ENCODE assay signal across 8 mouse cellular contexts in the genomic region with DNA sequence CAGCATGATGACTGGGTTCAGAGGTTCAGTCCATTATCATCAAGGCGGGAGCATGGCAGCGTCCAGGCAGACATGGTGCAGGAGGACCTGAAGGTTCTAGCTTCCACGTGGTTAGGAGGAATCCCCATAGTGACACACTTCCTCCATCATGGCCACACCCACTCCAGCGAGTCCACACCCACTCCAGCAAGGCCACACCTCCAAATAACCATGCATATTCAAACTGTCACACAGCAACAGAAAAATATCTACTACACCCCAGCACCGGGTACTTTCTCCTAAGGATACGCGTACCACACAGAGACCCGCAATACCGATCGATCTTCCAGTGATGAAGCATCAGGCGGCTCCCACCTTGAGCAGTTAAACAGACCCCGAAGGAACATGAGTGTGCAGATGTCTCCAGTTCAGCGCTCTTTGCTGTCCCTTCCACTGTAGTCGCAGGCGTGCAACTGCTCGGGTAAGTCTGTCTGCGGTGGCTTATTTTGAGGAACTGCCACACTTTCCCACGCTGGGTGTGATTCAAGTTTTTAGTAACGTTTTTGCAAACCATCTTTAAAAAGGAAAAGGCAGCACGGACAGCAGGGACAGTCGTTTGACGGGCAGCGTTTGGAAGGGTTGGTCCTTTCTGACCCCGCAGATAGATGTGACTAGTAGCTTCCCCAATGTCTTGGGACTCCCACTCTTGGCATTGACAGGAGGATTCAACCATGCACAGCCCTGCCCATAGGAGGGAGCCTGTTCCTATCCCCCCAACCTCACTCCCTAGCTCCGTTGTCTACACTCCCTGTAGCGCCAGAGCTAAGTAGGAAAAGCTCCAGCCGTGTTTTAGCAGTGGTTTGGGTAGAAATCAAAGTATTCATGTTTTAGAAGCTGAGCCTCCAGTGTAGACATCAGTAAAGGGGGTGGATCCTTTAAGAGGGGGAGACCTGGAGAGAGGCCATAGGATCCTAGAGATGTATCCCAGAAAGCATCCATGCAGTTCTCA. TPM values are rescaled to one million over a fixed set of nuclear protein-coding genes. Genes with fewer than 3 reads are reported as not detected.
DNase-seq lines count a peak whose midpoint lies in the region; ATAC-seq and TF ChIP-seq lines count a peak whose summit lies in the region.

No protein-coding gene starts in this region.

- ATAC-seq in embryonic facial prominence, embryonic 15.5 days (ENCODE audit: insufficient number of reproducible peaks, low FRiP score, low TSS enrichment, low read depth) = 0 out of 2 replicates have a peak, but pooled peaks have one; percentile 17
- peak; percentile 97 for ATAC-seq in CD4-positive, CD25-positive, alpha-beta regulatory T cell, adult 4 months

- DNase-seq in embryonic facial prominence, embryonic 10.5 days (ENCODE audit: low spot score) = no peak
- peak; percentile 49 to 71 for DNase-seq in natural killer cell, adult 2 months (ENCODE audit: low spot score in 2 of 2)
- no peak for DNase-seq in embryo, embryonic 10.5 days (ENCODE audit: low spot score)
- no peak for DNase-seq in heart, adult 2 months
- no peak for DNase-seq in cerebellum, adult 9-10 months

- 62% methylated on average over 27 of the region's 27 CpGs for WGBS in embryonic facial prominence, embryonic 15.5 days
- WGBS in embryonic facial prominence, embryonic 10.5 days = 69% methylated on average over 27 of the region's 27 CpGs
- 58% methylated on average over 27 of the region's 27 CpGs for WGBS in heart, adult 2 months

- no peaks in the 10 kb centered on the region for H3K4me1 ChIP-seq in embryonic facial prominence, embryonic 15.5 days
- no peaks in the 10 kb centered on the region for H3K4me1 ChIP-seq in embryonic facial prominence, embryonic 10.5 days
- peaks cover 52% of the 10 kb centered on the region for H3K4me1 ChIP-seq in erythroblast, embryonic 14.5 days (ENCODE audit: control insufficient read depth)
- no peaks in the 10 kb centered on the region for H3K4me1 ChIP-seq in heart, adult 2 months (ENCODE audit: control insufficient read depth, insufficient read depth, low read length)

- H3K4me2 ChIP-seq in embryonic facial prominence, embryonic 15.5 days (replicated peaks) = no peak overlapping the region

- intact Hi-C loops in heart, adult 2 months (cut with DNase I) = no loop called here

- no peaks in the 10 kb centered on the region for H3K27me3 ChIP-seq in embryonic facial prominence, embryonic 15.5 days
- peaks cover 7% of the 10 kb centered on the region for H3K27me3 ChIP-seq in embryonic facial prominence, embryonic 10.5 days (replicated peaks; ENCODE audit: low read depth, poor library complexity, severe bottlenecking)
- peaks cover 2% of the 10 kb centered on the region for H3K27me3 ChIP-seq in erythroblast, embryonic 14.5 days (ENCODE audit: control insufficient read depth)
- H3K27me3 ChIP-seq in heart, adult 2 months (ENCODE audit: control insufficient read depth, insufficient read depth, low read length) = no peaks in the 10 kb centered on the region

- TF ChIP-seq EP300 in heart, adult 2 months (IDR thresholded peaks at IDR 0.05; ENCODE audit: insufficient read depth, low read depth, low read length) = no peak

- H3K36me3 ChIP-seq in embryonic facial prominence, embryonic 15.5 days = no peaks in the 10 kb centered on the region
- no peaks in the 10 kb centered on the region for H3K36me3 ChIP-seq in embryonic facial prominence, embryonic 10.5 days (replicated peaks)
- no peaks in the 10 kb centered on the region; the same call in 1 of the 2 replicates for H3K36me3 ChIP-seq in erythroblast, embryonic 14.5 days (ENCODE audit: control insufficient read depth)
- H3K36me3 ChIP-seq in heart, adult 2 months (ENCODE audit: control insufficient read depth, insufficient read depth, low read length) = no peaks in the 10 kb centered on the region

- no peak for TF ChIP-seq POLR2A in heart, adult 2 months (IDR thresholded peaks at IDR 0.05; ENCODE audit: insufficient read depth, low read depth, low read length)

- H3K9ac ChIP-seq in embryonic facial prominence, embryonic 15.5 days = no peak overlapping the region
- H3K9ac ChIP-seq in heart, adult 2 months (ENCODE audit: low read depth, low read length) = no peak overlapping the region

- no peak overlapping the region for H3K4me3 ChIP-seq in embryonic facial prominence, embryonic 15.5 days (replicated peaks)
- H3K4me3 ChIP-seq in embryonic facial prominence, embryonic 10.5 days = no peak overlapping the region
- H3K4me3 ChIP-seq in erythroblast, embryonic 14.5 days (replicated peaks) = peak overlapping the region; percentile 29
- H3K4me3 ChIP-seq in heart, adult 2 months = no peak overlapping the region

- H3K27ac ChIP-seq in embryonic facial prominence, embryonic 15.5 days (replicated peaks) = no peak overlapping the region
- no peak overlapping the region for H3K27ac ChIP-seq in embryonic facial prominence, embryonic 10.5 days (replicated peaks)
- no peak overlapping the region for H3K27ac ChIP-seq in heart, adult 2 months

- no peaks in the 10 kb centered on the region for H3K79me2 ChIP-seq in heart, adult 2 months (replicated peaks; ENCODE audit: control insufficient read depth, insufficient read depth, low read length)

- no peak for TF ChIP-seq CTCF in heart, adult 2 months (IDR thresholded peaks at IDR 0.05)

- no peaks in the 10 kb centered on the region for H3K9me3 ChIP-seq in embryonic facial prominence, embryonic 15.5 days (replicated peaks)
- no peaks in the 10 kb centered on the region for H3K9me3 ChIP-seq in embryonic facial prominence, embryonic 10.5 days
- peaks cover 4% of the 10 kb centered on the region for H3K9me3 ChIP-seq in erythroblast, embryonic 14.5 days (ENCODE audit: control insufficient read depth, low read length)

RNA-seq across cellular contexts. Expression of a gene that starts 20.7 kb away (rescaled TPM):
- 99.7 and 105 TPM in 2 replicates for polyA plus RNA-seq in embryonic facial prominence, embryonic 15.5 days (2015; fragmentation: Nextera tagmentation; extraction: Ambion mirVana)
- 32.8 and 39.8 TPM in 2 replicates for polyA plus RNA-seq in embryonic facial prominence, embryonic 10.5 days (2016; fragmentation: Nextera tagmentation; extraction: Ambion mirVana)
- 100 to 1,000 TPM in 1 of 2 experiments, 10 to 100 TPM in 1; 94.4 to 115 TPM for polyA plus RNA-seq in CD4-positive, CD25-positive, alpha-beta regulatory T cell, adult 4 months (2017; shearing (Covaris generic))
- polyA plus RNA-seq in erythroblast, embryonic 14.5 days (2012) = 1.4 and 3.4 TPM in 2 replicates
- total RNA-seq in heart, adult 2 months (2021) = 100 to 1,000 TPM; 209 to 232 TPM
- polyA plus RNA-seq in heart, adult 2 months (2012; rRNA removed) = 286 and 366 TPM in 2 replicates

RNA-seq across cellular contexts. Expression of a gene that starts 39.9 kb away (rescaled TPM):
- polyA plus RNA-seq in embryonic facial prominence, embryonic 15.5 days (2015; fragmentation: Nextera tagmentation; extraction: Ambion mirVana) = 292 and 298 TPM in 2 replicates
- polyA plus RNA-seq in embryonic facial prominence, embryonic 10.5 days (2016; fragmentation: Nextera tagmentation; extraction: Ambion mirVana) = 358 and 365 TPM in 2 replicates
- 100 to 1,000 TPM; 107 to 148 TPM for polyA plus RNA-seq in CD4-positive, CD25-positive, alpha-beta regulatory T cell, adult 4 months (2017; shearing (Covaris generic))
- polyA plus RNA-seq in erythroblast, embryonic 14.5 days (2012) = 15.4 and 18.2 TPM in 2 replicates
- total RNA-seq in heart, adult 2 months (2021) = 10 to 100 TPM; 88.8 to 94.4 TPM
- 51.3 and 91.5 TPM in 2 replicates for polyA plus RNA-seq in heart, adult 2 months (2012; rRNA removed)

RNA-seq across cellular contexts. Expression of a gene that starts 52.5 kb away (rescaled TPM):
- 265 and 273 TPM in 2 replicates for polyA plus RNA-seq in embryonic facial prominence, embryonic 15.5 days (2015; fragmentation: Nextera tagmentation; extraction: Ambion mirVana)
- polyA plus RNA-seq in embryonic facial prominence, embryonic 10.5 days (2016; fragmentation: Nextera tagmentation; extraction: Ambion mirVana) = 142 and 149 TPM in 2 replicates
- polyA plus RNA-seq in CD4-positive, CD25-positive, alpha-beta regulatory T cell, adult 4 months (2017; shearing (Covaris generic)) = 100 to 1,000 TPM; 146 to 147 TPM
- 0.46 and 1.3 TPM in 2 replicates for polyA plus RNA-seq in erythroblast, embryonic 14.5 days (2012)
- total RNA-seq in heart, adult 2 months (2021) = 10 to 100 TPM; 23.0 to 25.1 TPM
- polyA plus RNA-seq in heart, adult 2 months (2012; rRNA removed) = 21.4 and 25.2 TPM in 2 replicates

Comparison
In these comparisons a context has a peak if more than half of its experiments do, and no peak if none do; other contexts are left out.
1. DNase-seq: peak in natural killer cell, adult 2 months (2 of 2); none in embryonic facial prominence, embryonic 10.5 days (single experiment), embryo, embryonic 10.5 days (single experiment), heart, adult 2 months (0 of 2) and cerebellum, adult 9-10 months (single experiment).